Mouse (Mus musculus): ENCODE data around the gene Csf3r.

GRCm38 (mm10) chr4:126046851-126047585 is 22.7 kb downstream of the Csf3r start, which contains the start of gene Mrps15:
- no peak for TF ChIP-seq CTCF (conservative IDR thresholded peaks at IDR 0.05 in 1 of 2, IDR thresholded peaks at IDR 0.05 in 1 of 2; ENCODE audit: low read depth in 2 of 2, low read length in 2 of 2)
- peak; percentile 76; the same call in 1 of the 2 replicates for TF ChIP-seq POLR2A (IDR thresholded peaks at IDR 0.05; ENCODE audit: low read depth, low read length)
